Mouse (Mus musculus): ENCODE measurements around the gene Gna11. TPM values are rescaled to one million over a fixed set of nuclear protein-coding genes. Genes with fewer than 3 reads are reported as not detected.

The Gna11 gene
- polyA plus RNA-seq (2014; fragmentation: Nextera tagmentation; extraction: Ambion mirVana), result 77.1 and 84.5 TPM in 2 replicates

DNA sequence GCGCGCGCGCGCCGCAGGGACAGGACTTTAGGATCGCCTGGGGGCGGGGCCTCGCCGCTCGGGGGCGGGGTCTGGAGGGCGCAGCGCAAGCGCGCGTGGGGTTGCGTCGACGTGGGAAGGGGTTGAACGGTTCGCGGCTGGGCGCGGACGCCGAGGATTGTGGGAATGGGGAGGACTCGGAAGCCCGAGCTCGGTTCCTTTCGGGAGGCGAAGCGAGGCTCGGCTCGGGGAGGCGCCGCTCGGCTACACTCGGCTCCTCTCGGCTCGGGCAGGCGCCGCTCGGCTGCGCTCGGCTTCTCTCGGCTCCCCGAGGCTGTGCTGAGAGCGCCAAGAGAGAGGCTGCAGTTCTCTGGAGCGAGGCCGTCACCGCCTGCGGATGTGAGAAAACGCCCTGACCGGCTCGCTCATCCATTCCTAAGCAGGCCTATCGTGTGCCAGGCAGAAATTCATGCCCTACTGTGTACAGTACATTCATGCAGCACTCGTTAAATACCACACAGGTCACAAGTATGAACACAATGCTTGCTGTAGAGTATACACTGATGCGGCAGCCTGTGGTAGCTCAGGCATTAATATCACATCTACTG, at the start of gene Gna11:
Gene Gna11 (minus strand): TSS at position 30 of the 587 bp plus-strand sequence.
- Histone ChIP-seq H3K27me3 (ENCODE audit: control insufficient read depth, insufficient read depth, low read length) (no peaks in the 10 kb centered on the region; the same call in 1 of the 2 replicates), H3K36me3 (ENCODE audit: control insufficient read depth, insufficient read depth, low read length) (no peaks in the 10 kb centered on the region), H3K27ac (ENCODE audit: low read depth, low read length) (peak within 1 kb of the TSS; percentile 31; the same call in 1 of the 2 replicates), H3K4me2 (ENCODE audit: low read depth, low read length, severe bottlenecking) (peak within 1 kb of the TSS; percentile 91), H3K9me3 (ENCODE audit: control insufficient read depth, low read length) (no peaks in the 10 kb centered on the region), H3K4me3 (ENCODE audit: low read depth, low read length) (peak within 1 kb of the TSS; percentile 84), H3K4me1 (replicated peaks; ENCODE audit: control insufficient read depth, insufficient read depth, low read length) (peaks cover 19% of the 10 kb centered on the region), H3K9ac (ENCODE audit: low read length) (peak within 1 kb of the TSS; percentile 89)
- peak; percentile 95 for ATAC-seq (replicated peaks; ENCODE audit: low FRiP score)
- WGBS, result 1% methylated on average over 57 of the region's 59 CpGs
- peak; percentile 100 for DNase-seq (ENCODE audit: low spot score)

DNA sequence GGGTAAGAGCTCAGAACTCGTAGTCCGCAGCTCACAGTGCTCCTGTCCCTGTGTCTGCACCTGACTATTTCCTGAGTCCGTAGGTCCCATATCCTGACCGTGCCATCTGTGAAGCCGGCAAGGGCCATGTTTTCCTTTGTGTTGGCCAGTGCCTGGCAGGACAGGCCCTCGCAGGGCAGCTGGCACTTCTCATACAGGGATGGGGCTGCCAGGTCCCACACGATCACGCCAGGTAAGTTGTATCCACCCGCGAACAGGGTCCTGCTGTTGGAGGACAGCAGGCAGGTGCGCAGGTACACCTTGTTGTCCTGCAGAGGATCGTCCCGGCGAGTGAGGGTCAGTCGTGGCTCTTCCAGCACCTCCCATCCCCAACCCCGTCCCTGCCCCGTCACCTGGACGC, 48.9 kb upstream of the Gna11 start:
- 76% methylated on average over 18 of the region's 18 CpGs for WGBS
- no peaks in the 10 kb centered on the region for H3K36me3 ChIP-seq (ENCODE audit: control insufficient read depth, insufficient read depth, low read length)
- H3K27me3 ChIP-seq (ENCODE audit: control insufficient read depth, insufficient read depth, low read length), result peaks cover 47% of the 10 kb centered on the region
- H3K4me1 ChIP-seq (replicated peaks; ENCODE audit: control insufficient read depth, insufficient read depth, low read length), result peaks cover 17% of the 10 kb centered on the region
- no peak overlapping the region for H3K27ac ChIP-seq (ENCODE audit: low read depth, low read length)
- no peak for DNase-seq (ENCODE audit: low spot score)
- no peak overlapping the region for H3K4me2 ChIP-seq (ENCODE audit: low read depth, low read length, severe bottlenecking)
- H3K9me3 ChIP-seq (ENCODE audit: control insufficient read depth, low read length), result no peaks in the 10 kb centered on the region
- H3K4me3 ChIP-seq (ENCODE audit: low read depth, low read length), result no peak overlapping the region
- H3K9ac ChIP-seq (ENCODE audit: low read length), result no peak overlapping the region
- ATAC-seq (replicated peaks; ENCODE audit: low FRiP score), result no peak

DNA sequence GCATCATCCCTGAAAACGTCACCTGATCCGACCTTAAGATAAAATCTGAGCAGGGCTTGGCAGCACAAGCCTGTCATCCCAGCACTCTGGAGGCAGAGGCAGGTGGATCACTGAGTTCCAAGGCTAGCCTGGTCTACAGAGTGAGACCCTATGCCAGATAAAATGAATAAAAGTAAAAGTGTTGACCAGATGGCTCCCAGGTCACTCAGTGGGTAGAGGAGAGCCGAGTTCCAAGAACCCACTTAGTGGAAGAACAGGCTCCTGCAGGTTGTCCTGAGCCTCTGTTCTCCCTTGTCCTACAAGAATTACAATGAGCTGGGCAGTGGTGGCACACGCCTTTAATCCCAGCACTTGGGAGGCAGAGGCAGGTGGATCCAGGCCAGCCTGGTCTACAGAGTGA, 48.2 kb upstream of the Gna11 start:
- Histone ChIP-seq H3K4me3 (ENCODE audit: low read depth, low read length) (no peak overlapping the region), H3K27ac (ENCODE audit: low read depth, low read length) (no peak overlapping the region), H3K27me3 (ENCODE audit: control insufficient read depth, insufficient read depth, low read length) (peaks cover 40% of the 10 kb centered on the region), H3K36me3 (ENCODE audit: control insufficient read depth, insufficient read depth, low read length) (no peaks in the 10 kb centered on the region), H3K4me1 (replicated peaks; ENCODE audit: control insufficient read depth, insufficient read depth, low read length) (peaks cover 17% of the 10 kb centered on the region), H3K9me3 (ENCODE audit: control insufficient read depth, low read length) (no peaks in the 10 kb centered on the region), H3K9ac (ENCODE audit: low read length) (no peak overlapping the region), H3K4me2 (ENCODE audit: low read depth, low read length, severe bottlenecking) (no peak overlapping the region)
- WGBS, result 60% methylated on average over 4 of the region's 4 CpGs
- ATAC-seq (replicated peaks; ENCODE audit: low FRiP score), result no peak
- no peak for DNase-seq (ENCODE audit: low spot score)

DNA sequence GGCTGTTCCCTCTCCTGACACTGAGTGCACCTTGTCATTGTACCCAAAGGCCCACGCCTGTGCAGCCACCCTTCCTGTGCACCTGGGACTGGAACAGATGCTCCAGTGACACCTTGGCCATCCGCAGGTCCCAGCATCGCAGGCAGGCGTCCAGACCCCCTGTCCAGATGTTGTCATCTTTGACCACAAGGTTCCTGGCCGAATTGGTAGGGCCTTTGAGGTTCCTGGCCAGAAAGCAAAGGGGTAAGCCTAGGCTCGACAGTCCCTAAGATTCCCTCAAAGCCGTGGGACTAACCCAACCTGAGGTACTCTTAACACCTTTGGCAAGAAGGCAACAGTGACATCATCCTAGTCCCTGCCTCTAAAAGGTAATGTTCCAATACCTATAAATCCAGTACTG, 47.6 kb upstream of the Gna11 start:
- Histone ChIP-seq H3K27me3 (ENCODE audit: control insufficient read depth, insufficient read depth, low read length) (peaks cover 36% of the 10 kb centered on the region), H3K9me3 (ENCODE audit: control insufficient read depth, low read length) (no peaks in the 10 kb centered on the region), H3K4me3 (ENCODE audit: low read depth, low read length) (no peak overlapping the region), H3K4me1 (replicated peaks; ENCODE audit: control insufficient read depth, insufficient read depth, low read length) (peaks cover 17% of the 10 kb centered on the region), H3K27ac (ENCODE audit: low read depth, low read length) (no peak overlapping the region), H3K4me2 (ENCODE audit: low read depth, low read length, severe bottlenecking) (no peak overlapping the region), H3K9ac (ENCODE audit: low read length) (no peak overlapping the region), H3K36me3 (ENCODE audit: control insufficient read depth, insufficient read depth, low read length) (no peaks in the 10 kb centered on the region)
- ATAC-seq (replicated peaks; ENCODE audit: low FRiP score) (no peak), DNase-seq (ENCODE audit: low spot score) (no peak)
- WGBS, result 79% methylated on average over 7 of the region's 7 CpGs

DNA sequence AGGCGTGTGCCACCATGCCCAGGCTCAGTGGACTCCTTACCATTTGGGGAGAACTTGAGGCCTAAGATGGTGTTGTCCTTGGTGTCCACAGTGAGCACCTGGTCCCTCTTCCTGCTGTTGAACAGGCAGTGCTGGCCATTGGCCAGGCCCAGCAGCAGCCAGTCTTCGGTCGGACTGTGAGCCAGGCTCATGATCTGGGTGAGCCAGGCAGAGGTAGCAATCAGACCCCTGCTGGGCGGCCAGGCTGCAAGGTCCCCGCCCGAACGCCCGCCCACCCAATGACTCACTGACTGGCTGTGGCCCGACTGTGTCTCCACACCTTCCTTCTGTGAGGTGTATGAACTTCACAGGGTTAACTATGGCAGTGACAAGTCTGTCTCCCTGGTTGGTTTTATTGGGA, 46.9 kb upstream of the Gna11 start:
- DNase-seq (ENCODE audit: low spot score) (no peak), ATAC-seq (replicated peaks; ENCODE audit: low FRiP score) (no peak)
- Histone ChIP-seq H3K27me3 (ENCODE audit: control insufficient read depth, insufficient read depth, low read length) (peaks cover 31% of the 10 kb centered on the region), H3K9me3 (ENCODE audit: control insufficient read depth, low read length) (no peaks in the 10 kb centered on the region), H3K4me2 (ENCODE audit: low read depth, low read length, severe bottlenecking) (no peak overlapping the region), H3K27ac (ENCODE audit: low read depth, low read length) (no peak overlapping the region), H3K4me1 (replicated peaks; ENCODE audit: control insufficient read depth, insufficient read depth, low read length) (peaks cover 11% of the 10 kb centered on the region), H3K9ac (ENCODE audit: low read length) (no peak overlapping the region), H3K4me3 (ENCODE audit: low read depth, low read length) (no peak overlapping the region), H3K36me3 (ENCODE audit: control insufficient read depth, insufficient read depth, low read length) (no peaks in the 10 kb centered on the region)
- 67% methylated on average over 9 of the region's 9 CpGs for WGBS

DNA sequence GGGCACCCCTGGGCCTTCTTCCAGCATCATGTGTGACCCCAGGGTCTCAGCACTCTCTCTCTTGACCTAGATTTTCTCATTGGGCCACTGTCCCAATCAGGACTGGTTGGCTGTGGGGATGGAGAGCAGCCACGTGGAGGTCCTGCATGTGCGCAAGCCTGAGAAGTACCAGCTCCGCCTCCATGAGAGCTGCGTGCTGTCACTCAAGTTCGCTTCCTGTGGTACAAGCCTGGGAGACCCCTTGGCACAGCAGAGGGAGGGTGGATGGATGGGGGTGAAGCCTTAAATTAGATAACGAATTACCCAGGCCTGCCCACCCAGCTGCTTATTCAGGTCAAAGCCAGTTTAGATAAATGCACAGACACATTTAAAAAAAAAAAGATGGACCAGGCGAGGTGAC, 43.7 kb upstream of the Gna11 start:
- Histone ChIP-seq H3K9me3 (ENCODE audit: control insufficient read depth, low read length) (no peaks in the 10 kb centered on the region), H3K4me3 (ENCODE audit: low read depth, low read length) (no peak overlapping the region), H3K36me3 (ENCODE audit: control insufficient read depth, insufficient read depth, low read length) (no peaks in the 10 kb centered on the region), H3K4me2 (ENCODE audit: low read depth, low read length, severe bottlenecking) (no peak overlapping the region), H3K27ac (ENCODE audit: low read depth, low read length) (no peak overlapping the region), H3K4me1 (replicated peaks; ENCODE audit: control insufficient read depth, insufficient read depth, low read length) (no peaks in the 10 kb centered on the region), H3K9ac (ENCODE audit: low read length) (no peak overlapping the region), H3K27me3 (ENCODE audit: control insufficient read depth, insufficient read depth, low read length) (peaks cover 4% of the 10 kb centered on the region)
- 62% methylated on average over 7 of the region's 7 CpGs for WGBS
- DNase-seq (ENCODE audit: low spot score), result no peak
- ATAC-seq (replicated peaks; ENCODE audit: low FRiP score), result no peak

DNA sequence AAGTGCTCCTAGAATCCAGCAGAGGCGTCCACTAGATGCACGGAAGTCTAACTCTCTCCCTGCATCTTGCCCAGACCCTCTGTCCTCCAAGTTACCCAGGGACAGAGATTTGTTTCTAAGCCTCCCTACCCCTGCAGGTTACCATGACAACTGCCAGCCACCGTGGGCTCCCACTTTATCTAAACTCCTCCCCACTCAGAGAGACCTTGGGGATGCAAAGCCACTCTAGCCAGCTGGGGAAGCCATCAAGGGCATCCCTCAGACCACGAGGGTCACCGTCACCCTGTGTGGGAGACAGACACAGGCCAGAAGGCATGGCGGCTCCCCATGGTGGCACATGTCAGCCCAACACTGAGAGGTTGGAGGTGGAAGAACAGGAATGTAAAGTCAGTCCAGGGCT, 38.4 kb upstream of the Gna11 start:
- Histone ChIP-seq H3K9ac (ENCODE audit: low read length) (no peak overlapping the region), H3K4me3 (ENCODE audit: low read depth, low read length) (no peak overlapping the region), H3K27me3 (ENCODE audit: control insufficient read depth, insufficient read depth, low read length) (peaks cover 12% of the 10 kb centered on the region; the same call in 1 of the 2 replicates), H3K4me1 (replicated peaks; ENCODE audit: control insufficient read depth, insufficient read depth, low read length) (peaks cover 4% of the 10 kb centered on the region; the same call in 1 of the 2 replicates), H3K9me3 (ENCODE audit: control insufficient read depth, low read length) (no peaks in the 10 kb centered on the region), H3K27ac (ENCODE audit: low read depth, low read length) (no peak overlapping the region), H3K36me3 (ENCODE audit: control insufficient read depth, insufficient read depth, low read length) (no peaks in the 10 kb centered on the region), H3K4me2 (ENCODE audit: low read depth, low read length, severe bottlenecking) (no peak overlapping the region)
- DNase-seq (ENCODE audit: low spot score) (no peak), ATAC-seq (replicated peaks; ENCODE audit: low FRiP score) (no peak)
- 52% methylated on average over 6 of the region's 6 CpGs for WGBS

DNA sequence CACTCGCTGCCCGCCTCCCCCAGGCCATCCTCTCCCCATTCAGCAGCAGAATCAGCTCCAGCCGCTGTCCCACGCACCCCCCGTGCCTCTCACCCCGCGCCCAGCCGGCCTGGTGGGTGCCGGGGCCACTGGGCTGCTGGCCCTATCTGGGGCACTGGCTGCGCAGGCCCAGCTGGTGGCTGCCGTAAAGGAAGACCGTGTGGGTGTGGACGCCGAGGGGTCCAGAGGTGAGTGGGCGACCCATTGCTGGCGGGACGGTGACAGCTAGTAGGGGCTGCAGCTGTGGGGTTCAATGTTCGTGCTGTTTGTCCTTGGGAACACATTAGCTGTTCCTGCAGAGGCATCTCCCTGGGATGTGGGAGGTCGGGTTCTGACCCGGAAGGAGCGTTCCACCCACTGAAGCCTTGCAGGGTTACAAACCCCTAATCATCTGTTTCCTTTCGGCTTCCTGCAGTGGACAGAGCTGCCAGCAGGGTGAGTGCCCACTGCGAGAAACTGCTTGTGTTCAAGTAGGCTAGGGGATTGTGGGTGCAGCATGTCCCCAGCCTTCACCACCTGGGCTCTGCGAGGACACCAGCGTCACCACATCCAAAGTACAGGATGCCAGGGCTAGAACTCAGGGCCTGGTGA, 35.6 kb upstream of the Gna11 start:
- H3K9ac ChIP-seq (ENCODE audit: low read length), result no peak overlapping the region
- no peaks in the 10 kb centered on the region for H3K9me3 ChIP-seq (ENCODE audit: control insufficient read depth, low read length)
- no peak overlapping the region for H3K4me3 ChIP-seq (ENCODE audit: low read depth, low read length)
- H3K36me3 ChIP-seq (ENCODE audit: control insufficient read depth, insufficient read depth, low read length), result no peaks in the 10 kb centered on the region
- H3K27me3 ChIP-seq (ENCODE audit: control insufficient read depth, insufficient read depth, low read length), result peaks cover 27% of the 10 kb centered on the region
- H3K4me2 ChIP-seq (ENCODE audit: low read depth, low read length, severe bottlenecking), result no peak overlapping the region
- no peak overlapping the region for H3K27ac ChIP-seq (ENCODE audit: low read depth, low read length)
- 63% methylated on average over 25 of the region's 25 CpGs for WGBS
- no peak for ATAC-seq (replicated peaks; ENCODE audit: low FRiP score)
- peaks cover 9% of the 10 kb centered on the region for H3K4me1 ChIP-seq (replicated peaks; ENCODE audit: control insufficient read depth, insufficient read depth, low read length)
- no peak for DNase-seq (ENCODE audit: low spot score)

DNA sequence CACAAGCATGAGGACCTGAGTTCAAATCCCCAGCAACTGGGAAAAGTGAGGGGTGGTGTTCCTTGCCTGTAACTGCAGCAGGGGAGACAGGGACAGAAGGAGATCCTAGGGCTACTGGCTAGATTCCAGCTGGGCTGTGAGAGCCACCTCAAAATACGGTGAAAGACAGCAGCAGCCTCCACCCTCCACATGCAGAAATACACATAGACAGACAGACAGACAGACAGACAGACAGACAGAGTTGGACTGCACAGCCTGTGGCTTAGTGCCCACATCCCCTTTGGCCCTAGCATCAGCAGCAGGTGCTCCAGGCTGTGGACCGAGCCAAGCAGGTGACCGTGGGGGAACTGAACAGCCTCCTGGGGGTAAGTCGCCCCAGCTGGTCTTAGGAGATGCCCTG, 35.0 kb upstream of the Gna11 start:
- Histone ChIP-seq H3K27ac (ENCODE audit: low read depth, low read length) (no peak overlapping the region), H3K9ac (ENCODE audit: low read length) (no peak overlapping the region), H3K4me1 (replicated peaks; ENCODE audit: control insufficient read depth, insufficient read depth, low read length) (peaks cover 13% of the 10 kb centered on the region), H3K9me3 (ENCODE audit: control insufficient read depth, low read length) (no peaks in the 10 kb centered on the region), H3K27me3 (ENCODE audit: control insufficient read depth, insufficient read depth, low read length) (peaks cover 33% of the 10 kb centered on the region), H3K36me3 (ENCODE audit: control insufficient read depth, insufficient read depth, low read length) (no peaks in the 10 kb centered on the region), H3K4me2 (ENCODE audit: low read depth, low read length, severe bottlenecking) (no peak overlapping the region), H3K4me3 (ENCODE audit: low read depth, low read length) (no peak overlapping the region)
- ATAC-seq (replicated peaks; ENCODE audit: low FRiP score) (no peak), DNase-seq (ENCODE audit: low spot score) (no peak)
- 60% methylated on average over 4 of the region's 4 CpGs for WGBS

Data from forebrain, embryonic 11.5 days (tissue).